Mouse (Mus musculus) layer of hippocampus, adult 8-10 months (tissue): Measurements from ENCODE around the gene Cdk5r1. TPM values are rescaled to one million over a fixed set of nuclear protein-coding genes. Genes with fewer than 3 reads are reported as not detected.
"Not testable (repeated sequence)": the region's sequence is repeated elsewhere in the genome, so short reads cannot be mapped to it uniquely, and the experiment has no call there.

Source experiments
- DNase-seq, 2 experiments: peaks; one replicate each; pipeline ENCODE4 v3.0.0; 2022; ENCODE audit warnings: low spot score in 2 of 2
- total RNA-seq, 4 experiments: library from RNA; stranded (reverse); gene quantifications; 2 replicates each; pipeline ENCODE4 v1.2.4; 2022

Gene Cdk5r1
- 100 to 1,000 TPM; 180 to 207 (median 189) TPM for total RNA-seq

GRCm38 (mm10) chr11:80476222-80477189 lies at the start of gene Cdk5r1:
Gene Cdk5r1, plus strand, starts transcription at chr11:80477023.
- DNase-seq: peak in 1 of 2 experiments; percentile 88

DNA sequence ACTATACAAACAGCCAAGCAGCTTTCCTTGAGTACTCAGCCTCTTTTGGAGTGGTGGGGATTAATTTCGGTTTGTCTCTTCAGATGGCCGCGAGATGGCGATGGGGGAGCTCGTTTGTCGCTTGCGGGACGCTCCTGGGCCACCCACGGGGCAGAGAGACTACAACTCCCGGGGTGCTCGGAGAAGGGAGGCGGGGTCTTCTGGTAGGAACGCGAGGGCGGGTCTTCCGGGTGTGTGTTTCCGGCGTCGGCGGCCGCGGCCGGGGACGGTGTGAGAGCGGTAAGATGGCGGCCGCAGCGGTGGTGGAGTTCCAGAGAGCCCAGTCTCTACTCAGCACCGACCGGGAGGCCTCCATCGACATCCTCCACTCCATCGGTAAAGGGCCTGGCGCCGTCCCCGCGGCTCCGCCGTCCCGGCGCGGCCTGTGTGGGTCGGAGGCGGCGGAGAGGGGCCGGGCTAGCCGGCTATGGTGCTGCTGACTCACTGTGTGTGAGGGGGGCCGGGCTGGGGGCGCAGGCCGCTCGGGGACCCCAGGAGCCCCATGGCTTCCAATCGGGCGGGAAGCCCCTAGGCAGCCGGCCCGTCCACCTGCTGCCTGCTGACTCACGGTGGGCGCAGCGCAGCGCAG lies 48.3 kb upstream of the Cdk5r1 start, which contains the start of gene Psmd11:
Gene Psmd11, plus strand, starts transcription at position 235 of the 628 bp plus-strand sequence.
- DNase-seq: peak; percentile 94 to 95

- DNase-seq: peak in 1 of 2 experiments; percentile 12
Measured at GRCm38 (mm10) chr11:80429009-80429475, 47.8 kb upstream of the Cdk5r1 start.

- no peak for DNase-seq
Measured at GRCm38 (mm10) chr11:80429500-80430166, 47.2 kb upstream of the Cdk5r1 start.

DNA sequence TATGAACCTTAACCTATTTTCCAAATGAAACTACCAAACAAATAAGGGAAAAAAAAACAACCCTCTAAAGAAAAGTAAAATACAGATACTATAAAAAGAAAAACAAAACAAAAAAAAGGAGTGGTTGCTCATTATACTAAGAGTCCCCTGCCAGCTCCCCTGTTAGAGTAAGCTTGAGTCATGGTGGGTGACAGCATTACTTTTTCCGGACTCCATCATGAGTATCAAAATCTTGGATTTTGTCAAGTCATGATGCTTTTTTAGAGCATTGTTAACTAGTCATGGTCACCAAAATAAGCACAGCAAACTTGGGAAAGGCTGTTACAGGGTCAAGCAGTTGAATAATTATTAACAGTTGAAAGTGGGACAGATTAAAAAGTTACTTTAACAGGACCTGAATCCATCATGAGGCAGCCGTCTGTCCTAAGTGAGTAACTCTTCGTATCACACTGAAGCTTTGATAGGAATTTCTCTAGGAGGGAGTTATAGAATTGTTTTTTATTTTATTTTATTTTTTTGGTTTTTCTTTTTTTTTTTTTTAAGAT lies 46.4 kb upstream of the Cdk5r1 start:
- no peak for DNase-seq

GRCm38 (mm10) chr11:80446916-80447315 lies 29.9 kb upstream of the Cdk5r1 start:
- no peak for DNase-seq

GRCm38 (mm10) chr11:80449859-80450258 lies 27.0 kb upstream of the Cdk5r1 start:
- no peak for DNase-seq

DNA sequence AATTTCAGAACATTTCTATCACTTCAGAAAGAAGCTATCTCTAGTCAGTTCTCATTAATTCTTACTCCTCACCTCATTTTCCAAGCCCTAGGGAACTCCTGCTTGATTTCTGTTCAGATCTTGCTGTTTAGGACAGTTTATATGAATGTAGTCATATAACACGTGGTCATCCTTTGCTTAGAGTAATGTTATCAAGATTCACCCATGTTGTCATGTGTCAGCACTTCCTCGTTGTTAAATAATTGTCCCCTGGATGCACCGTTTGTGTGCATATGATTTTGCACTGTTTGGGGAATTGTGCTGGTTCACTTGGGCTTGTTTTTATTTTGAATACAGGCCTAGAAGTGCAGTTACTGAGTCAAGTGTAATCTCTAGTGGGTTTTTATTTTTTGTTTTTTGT lies 24.6 kb upstream of the Cdk5r1 start:
- DNase-seq: no peak

DNA sequence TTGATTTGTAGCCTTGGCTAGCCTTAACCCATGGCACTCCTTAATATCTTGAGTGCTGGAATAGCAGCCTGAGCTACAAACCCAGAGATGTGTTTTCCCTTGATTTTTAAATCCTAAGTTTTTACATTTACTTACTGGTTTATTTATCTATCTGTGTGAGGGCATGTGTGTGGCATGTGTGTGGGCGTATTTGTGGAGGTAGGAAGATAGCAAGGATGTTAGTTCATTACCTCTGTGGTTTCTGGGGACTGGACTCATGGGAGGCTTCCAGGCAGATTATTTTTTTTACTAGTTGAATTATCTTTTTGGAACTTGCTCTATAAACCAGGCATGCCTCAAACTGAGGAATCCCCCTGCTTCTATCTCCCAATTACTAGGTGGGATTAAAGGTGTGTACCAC lies 23.6 kb upstream of the Cdk5r1 start:
- DNase-seq: no peak

GRCm38 (mm10) chr11:80463605-80464130 lies 13.2 kb upstream of the Cdk5r1 start:
- not testable (repeated sequence) for DNase-seq

GRCm38 (mm10) chr11:80471836-80472605 lies 4.8 kb upstream of the Cdk5r1 start:
- DNase-seq: no peak

DNA sequence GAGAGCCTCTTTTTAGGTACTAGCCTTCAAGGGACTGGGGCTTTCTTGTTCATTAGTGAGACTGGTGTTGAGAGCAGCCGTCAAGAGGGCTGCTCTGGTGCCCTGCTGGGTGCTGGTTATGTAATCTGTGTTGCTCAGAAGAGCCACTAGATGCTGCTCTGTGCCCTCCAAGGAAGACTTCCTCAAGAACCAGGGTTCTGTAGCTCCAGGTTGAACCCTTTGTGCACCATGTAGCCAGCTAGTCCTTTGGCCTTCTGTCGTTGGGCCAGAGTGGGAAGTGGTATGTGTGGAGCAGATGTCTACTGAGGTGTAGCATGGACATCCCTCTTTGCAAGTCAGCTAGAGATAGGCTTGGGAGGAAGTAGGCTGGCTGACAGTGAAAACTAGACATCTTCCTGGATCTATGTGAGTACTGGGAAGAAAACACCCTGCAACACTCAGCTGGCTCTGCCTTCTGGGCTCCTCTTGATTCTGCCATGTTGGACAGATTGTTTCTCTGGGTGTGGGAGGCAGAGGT lies 2.6 kb upstream of the Cdk5r1 start:
- peak in 1 of 2 experiments; percentile 56 for DNase-seq

- DNase-seq: no peak
Measured at GRCm38 (mm10) chr11:80474846-80475245, 2.0 kb upstream of the Cdk5r1 start.

- DNase-seq: no peak
Measured at GRCm38 (mm10) chr11:80475544-80475943, 1.3 kb upstream of the Cdk5r1 start.

DNA sequence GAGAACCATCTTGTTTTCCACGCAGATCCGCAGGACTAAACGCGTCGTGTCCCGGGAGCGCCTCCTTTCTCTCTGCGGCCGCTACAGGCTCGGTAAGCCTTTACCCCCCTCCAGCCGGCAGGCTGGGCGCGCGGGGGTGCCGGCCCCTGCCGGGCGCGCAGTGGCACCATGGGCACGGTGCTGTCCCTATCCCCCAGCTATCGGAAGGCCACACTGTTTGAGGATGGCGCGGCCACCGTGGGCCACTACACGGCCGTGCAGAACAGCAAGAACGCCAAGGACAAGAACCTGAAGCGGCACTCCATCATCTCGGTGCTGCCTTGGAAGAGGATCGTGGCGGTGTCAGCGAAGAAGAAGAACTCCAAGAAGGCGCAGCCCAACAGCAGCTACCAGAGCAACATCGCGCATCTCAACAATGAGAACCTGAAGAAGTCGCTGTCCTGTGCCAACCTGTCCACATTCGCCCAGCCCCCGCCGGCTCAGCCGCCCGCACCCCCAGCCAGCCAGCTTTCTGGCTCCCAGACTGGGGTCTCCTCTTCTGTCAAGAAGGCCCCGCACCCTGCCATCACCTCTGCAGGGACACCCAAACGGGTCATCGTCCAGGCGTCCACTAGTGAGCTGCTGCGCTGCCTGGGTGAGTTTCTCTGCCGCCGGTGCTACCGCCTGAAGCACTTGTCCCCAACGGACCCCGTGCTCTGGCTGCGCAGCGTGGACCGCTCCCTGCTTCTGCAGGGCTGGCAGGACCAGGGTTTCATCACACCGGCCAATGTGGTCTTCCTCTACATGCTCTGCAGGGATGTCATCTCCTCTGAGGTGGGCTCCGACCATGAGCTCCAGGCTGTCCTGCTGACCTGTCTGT lies 747 bp downstream of the Cdk5r1 start:
- DNase-seq: no peak

GRCm38 (mm10) chr11:80478694-80479412 lies 2.0 kb downstream of the Cdk5r1 start:
- DNase-seq: no peak

DNA sequence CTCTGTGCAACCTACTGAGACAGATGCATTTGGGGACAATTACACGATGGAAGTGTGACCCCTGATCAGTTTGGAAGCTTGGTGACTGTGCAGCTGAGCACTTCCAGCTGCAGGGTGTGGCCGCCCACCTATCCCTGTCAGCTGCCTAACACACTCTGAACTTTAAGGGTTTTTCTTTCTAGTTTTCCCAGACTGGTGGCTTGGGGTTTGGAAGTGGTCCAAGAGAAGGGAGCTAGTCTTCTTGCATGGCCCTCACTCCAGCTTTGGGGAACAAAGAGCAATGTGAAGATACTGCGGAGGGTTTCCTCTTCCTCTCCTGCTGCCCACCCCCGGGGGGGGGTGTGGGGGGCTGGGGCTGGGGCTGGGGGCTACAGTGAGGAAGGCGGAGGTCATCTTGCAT lies 2.6 kb downstream of the Cdk5r1 start:
- no peak for DNase-seq
